Mouse (Mus musculus): Measurements from ENCODE around the gene Spink4.

Spink4 gene

DNA sequence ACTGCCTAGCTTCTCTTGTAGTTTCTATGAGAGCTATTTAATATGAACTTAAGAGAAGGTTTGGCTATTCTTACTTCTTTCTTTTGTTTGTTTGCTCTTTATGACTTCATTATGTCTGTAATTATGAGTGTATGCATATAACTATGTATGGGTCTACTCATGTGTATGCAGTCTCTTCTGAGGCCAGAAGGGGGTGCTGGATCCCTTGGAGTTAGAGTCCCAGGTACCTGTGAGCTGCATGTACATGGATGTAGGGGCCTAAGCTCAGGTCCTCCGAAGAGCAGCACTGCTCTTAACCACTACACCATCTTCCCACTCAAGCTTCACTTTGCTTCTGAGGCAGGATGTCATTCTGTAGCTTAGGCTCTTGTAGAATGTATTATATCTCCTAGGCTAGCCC is 33.7 kb downstream of the Spink4 start:
- in situ Hi-C loops (cut with MboI; ENCODE audit: low sequenced_read_pairs), result no loop called here

DNA sequence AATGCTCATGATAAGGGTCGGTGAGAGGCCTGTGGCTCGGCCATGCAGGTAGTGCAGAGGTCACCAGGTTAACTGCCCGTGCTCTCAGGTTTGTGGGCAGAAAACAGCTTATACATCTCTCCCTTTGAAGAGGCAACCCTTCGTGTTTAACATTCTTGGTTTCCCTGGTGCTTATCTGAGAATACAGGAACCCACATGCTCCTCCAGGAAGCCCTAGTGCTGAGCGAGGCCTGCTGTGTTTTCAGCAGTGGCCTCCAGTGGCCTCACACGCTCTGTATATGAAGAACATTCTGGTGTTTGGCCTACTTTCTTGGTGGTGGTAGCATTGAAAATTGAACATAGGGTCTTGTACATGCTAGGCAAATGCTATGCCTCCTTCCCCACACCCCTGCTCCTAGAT is 36.1 kb downstream of the Spink4 start:
- in situ Hi-C loops (cut with MboI; ENCODE audit: low sequenced_read_pairs), result no loop called here

DNA sequence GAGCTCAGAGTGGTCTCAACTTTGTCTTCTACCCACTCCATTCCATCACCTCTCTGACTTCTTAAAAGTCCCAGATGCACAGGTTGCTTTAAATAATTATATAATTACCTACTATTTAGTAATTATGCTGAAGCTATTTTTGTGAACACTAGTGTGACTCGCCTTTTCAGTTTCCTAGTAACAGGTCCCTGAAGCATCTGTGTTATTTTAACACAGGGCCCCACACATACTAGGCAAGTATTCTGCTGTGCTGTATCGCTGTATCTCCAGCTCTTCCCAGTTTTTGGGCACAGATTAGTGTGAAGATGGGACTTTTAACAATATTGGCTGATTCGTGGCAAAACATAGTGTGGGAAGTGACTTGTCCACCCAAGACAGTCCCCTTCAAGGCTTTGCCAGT is 43.7 kb downstream of the Spink4 start:
- in situ Hi-C loops (cut with MboI; ENCODE audit: low sequenced_read_pairs), result no loop called here

DNA sequence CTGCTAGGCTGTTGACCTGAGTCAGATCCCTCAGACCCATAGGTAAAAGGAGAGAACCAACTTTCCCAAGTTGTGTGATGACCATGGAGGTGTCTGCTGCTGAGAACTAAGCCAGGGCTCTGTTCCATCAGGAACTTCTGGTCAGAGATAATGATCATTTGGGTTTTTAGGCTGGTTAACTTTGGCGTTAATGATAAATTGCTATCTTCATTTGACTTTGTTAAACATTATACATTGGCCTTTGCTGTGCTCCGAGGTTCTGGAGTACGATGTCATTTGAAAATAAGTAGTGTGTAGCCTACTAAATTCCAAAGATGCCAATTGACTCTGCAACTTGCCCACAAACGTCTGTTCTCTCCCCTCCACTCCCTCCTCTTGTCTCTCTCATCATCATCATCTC is 49.3 kb downstream of the Spink4 start:
- in situ Hi-C loops (cut with MboI; ENCODE audit: low sequenced_read_pairs), result no loop called here

DNA sequence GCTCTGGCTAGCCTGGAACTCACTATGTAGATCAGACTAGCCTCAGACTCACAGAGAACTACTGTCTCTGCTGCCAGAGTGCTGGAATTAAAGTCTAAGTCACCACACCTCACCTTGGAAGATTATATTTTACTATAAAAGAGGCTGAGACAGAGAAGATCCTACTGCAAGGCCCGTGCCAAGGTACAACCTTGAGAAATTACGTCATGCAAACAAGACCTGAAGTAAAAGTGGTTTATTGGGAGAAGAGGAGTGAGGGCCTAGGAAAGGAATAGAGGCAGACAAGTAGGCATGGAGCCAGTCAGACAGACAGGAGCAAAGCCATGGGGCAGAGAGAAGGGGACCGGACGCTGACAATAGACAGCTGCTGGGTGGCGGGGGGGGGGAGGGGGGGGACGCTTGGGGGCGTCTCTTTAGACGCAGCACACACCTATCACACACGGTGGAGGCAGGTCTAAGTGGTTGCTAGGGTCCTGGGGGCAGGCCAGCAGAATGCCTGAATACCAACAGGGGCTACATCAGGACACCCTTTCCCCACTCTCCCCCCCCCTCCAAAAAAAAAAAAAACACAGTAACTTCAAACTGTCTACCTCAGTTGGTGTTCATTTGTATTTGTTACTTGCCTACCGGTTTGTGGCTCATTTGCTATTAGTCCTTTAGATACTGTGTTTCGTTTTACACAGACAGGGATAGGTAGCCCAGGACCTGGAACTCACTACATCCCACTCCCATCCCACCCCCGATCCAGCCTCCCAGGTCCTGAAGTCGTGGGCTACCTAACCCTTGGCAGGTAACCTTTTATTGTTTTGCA is 50.1 kb downstream of the Spink4 start:
- in situ Hi-C loops (cut with MboI; ENCODE audit: low sequenced_read_pairs), result no loop called here

DNA sequence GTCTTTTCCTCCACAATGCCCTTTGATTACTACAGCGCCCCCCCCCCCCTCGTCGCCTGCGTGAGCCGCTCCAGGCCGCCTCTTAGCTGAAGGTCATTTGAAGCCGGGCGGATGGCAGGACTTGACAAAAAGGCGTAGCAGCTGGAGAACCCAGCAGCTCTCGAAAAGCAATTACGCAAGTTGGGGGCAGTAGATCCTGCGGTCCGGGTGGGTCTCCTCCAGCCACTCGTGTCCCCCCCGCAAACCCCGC is 50.7 kb downstream of the Spink4 start:
- in situ Hi-C loops (cut with MboI; ENCODE audit: low sequenced_read_pairs), result no loop called here

DNA sequence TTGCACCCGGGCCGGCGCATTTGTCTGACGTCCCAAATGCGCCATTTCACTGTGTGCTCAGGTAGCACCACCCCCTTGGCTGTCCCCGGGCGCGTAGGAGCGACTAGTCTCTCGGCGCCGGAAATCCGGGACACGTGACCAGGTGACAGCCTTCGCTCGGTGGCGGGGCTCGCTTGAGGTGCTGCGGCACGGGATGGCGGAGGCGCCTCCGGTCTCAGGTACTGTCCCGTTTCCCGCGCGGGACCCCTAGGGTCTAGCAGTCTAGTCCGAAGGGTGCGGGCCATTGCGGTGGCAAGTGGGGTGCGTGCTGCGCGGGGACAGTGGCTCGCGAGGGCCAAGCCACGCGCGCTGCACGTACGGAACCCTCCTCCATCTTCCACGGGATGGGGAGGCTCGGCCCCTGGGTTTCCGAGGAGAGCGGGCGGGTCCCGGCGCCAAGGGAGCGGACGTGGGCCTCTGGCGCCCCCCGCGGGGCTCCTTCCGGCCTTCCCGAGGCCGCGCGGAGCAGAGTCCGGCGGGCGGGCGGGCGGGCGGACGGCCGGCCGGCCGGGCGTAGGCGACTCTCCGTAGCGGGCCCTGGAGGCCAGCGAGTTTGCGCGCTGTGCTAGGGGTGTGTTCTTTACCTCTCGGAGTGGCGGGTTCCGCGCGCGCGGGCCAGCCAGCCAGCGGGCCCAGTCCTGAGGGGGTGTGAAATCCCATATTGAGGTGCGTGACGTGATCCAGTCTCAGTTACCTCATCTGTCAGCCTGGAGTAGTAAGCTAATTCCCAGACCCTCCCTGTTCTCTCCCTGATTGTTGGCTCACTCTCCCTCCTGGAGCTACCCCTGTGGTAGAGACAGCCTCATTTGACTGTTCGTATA is 51.2 kb downstream of the Spink4 start, which contains the start of gene Nfx1:
Gene Nfx1 (plus strand): TSS at position 65 of the 860 bp plus-strand sequence.
- in situ Hi-C loops (cut with MboI; ENCODE audit: low sequenced_read_pairs), result no loop called here

DNA sequence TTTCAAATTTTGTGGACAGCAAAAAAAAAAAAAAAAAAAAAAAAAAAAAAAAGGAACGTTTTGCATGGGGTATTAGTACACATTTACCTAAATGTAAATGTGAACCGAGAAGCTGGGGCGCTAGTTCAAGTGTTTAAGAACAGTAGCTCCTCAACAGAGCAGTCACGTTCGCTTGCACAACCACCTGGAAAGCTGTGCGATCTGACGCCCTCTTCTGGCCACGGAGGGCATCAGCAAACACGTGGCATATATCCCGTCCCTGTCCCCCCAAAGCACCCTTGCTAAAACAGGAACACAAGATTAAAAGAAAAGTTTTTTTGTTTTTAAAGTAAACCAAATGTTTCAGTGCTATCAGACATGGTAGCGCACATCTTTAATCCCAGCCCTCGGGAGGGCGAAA is 51.9 kb downstream of the Spink4 start:
- in situ Hi-C loops (cut with MboI; ENCODE audit: low sequenced_read_pairs), result no loop called here

DNA sequence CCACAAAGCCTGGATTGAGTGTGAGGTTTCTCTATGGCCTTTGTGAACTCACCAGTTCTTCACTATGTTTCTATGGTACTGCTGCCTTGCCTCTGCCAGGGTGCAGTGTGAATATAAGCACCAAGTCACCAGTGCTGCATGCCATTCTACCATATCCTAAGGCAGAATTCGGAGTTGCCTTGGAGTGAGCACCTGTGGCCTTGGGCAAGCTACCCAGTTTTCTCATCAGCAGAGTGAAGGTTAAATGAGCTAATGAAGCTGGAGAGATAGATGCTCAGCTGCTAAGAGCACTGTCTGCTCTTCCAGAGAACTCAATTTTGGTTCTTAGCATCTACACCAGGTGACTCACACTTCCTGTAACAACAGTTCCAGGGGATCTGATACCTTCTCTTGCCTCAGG is 54.2 kb downstream of the Spink4 start:
- in situ Hi-C loops (cut with MboI; ENCODE audit: low sequenced_read_pairs), result no loop called here

DNA sequence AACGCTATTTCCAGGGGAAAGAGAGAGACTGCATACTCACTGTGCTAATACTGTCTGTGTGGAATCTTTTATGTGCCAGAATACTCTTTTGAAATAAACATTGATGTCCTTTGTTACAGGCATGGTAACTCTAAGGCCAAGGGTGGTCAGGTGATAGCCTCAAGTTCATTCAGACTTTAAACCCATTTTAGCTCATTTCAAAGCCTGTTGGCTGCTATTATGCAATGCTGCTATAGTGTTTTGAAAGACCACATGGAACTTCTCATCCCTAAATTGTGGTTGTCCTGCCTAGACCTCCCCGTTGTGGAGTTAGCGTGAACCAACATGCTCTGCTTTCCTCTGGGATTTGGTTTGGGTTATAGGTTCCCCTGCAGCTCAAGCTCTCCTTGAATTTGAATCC is 55.8 kb downstream of the Spink4 start:
- in situ Hi-C loops (cut with MboI; ENCODE audit: low sequenced_read_pairs), result no loop called here

DNA sequence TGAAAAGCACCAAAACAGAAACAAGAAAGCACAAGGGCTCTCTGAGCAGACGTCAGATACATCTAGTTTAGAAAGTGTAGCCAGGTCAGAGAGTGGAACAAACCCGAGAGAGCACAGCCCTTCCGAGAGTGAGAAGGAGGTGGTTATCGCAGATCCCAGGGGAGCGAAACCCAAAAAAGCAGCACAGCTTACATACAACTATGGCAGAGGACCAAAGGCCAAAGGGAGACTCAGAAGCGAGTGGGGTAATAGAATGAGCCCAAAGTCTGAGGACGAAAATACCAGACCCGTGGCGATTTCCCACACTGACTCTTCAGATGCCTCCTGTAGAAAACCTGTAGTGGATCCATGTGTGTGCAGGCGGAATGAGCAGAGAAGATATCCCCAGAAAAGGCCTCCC is 56.8 kb downstream of the Spink4 start:
- in situ Hi-C loops (cut with MboI; ENCODE audit: low sequenced_read_pairs), result no loop called here

DNA sequence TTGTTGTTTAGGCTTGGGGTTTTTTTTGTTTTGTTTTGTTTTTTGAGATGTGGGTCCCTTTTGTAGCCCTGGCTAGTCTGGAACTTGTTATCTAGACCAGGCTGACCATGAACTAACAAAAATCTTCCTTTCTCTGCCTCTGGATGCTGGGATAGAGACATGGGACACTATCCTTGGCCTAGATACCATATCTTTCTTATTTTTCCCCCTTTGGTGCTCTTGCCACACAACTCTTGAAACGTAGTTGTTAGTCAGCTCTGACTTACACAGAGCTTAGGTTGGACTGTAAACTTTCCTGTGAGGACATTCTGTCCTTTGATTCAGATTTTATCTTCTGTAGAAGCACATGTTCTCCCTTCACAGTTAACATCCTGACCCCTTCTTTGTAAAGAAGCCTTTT is 59.6 kb downstream of the Spink4 start:
- in situ Hi-C loops (cut with MboI; ENCODE audit: low sequenced_read_pairs), result no loop called here
